Mouse (Mus musculus): Measurements from ENCODE around the gene Arhgap22. TPM values are rescaled to one million over a fixed set of nuclear protein-coding genes. Genes with fewer than 3 reads are reported as not detected.

Arhgap22 gene
- total and polyA plus RNA-seq, 2 experiments from 2014 or later = 1.8 to 3.9 TPM

GRCm38 (mm10) chr14:33235661-33236060 lies 21.8 kb downstream of the Arhgap22 start:
- WGBS = 84% methylated on average over 6 of the region's 6 CpGs
- H3K9me3 ChIP-seq (ENCODE audit: low read length) = no peaks in the 10 kb centered on the region
- no peak overlapping the region for H3K4me2 ChIP-seq (ENCODE audit: low read depth)
- DNase-seq (no peak), ATAC-seq (no peak)
- H3K27me3 ChIP-seq (ENCODE audit: insufficient read depth, low read length) = no peaks in the 10 kb centered on the region
- H3K9ac ChIP-seq = no peak overlapping the region
- TF ChIP-seq CTCF (IDR thresholded peaks at IDR 0.05; ENCODE audit: low read depth) = no peak
- no peaks in the 10 kb centered on the region for H3K36me3 ChIP-seq (ENCODE audit: insufficient read depth)
- no peak overlapping the region for H3K27ac ChIP-seq (ENCODE audit: low read depth, low read length)
- no peak overlapping the region for H3K4me3 ChIP-seq (ENCODE audit: low read depth, low read length)
- H3K4me1 ChIP-seq (ENCODE audit: insufficient read depth) = no peaks in the 10 kb centered on the region

- no peak for TF ChIP-seq CTCF (IDR thresholded peaks at IDR 0.05; ENCODE audit: low read depth)
- H3K9me3 ChIP-seq (ENCODE audit: low read length) = no peaks in the 10 kb centered on the region
- DNase-seq (no peak), ATAC-seq (no peak)
- H3K27me3 ChIP-seq (ENCODE audit: insufficient read depth, low read length) = no peaks in the 10 kb centered on the region
- 76% methylated on average over 2 of the region's 2 CpGs for WGBS
- H3K4me2 ChIP-seq (ENCODE audit: low read depth) = no peak overlapping the region
- H3K36me3 ChIP-seq (ENCODE audit: insufficient read depth) = no peaks in the 10 kb centered on the region
- H3K27ac ChIP-seq (ENCODE audit: low read depth, low read length) = no peak overlapping the region
- H3K4me1 ChIP-seq (ENCODE audit: insufficient read depth) = no peaks in the 10 kb centered on the region
- no peak overlapping the region for H3K9ac ChIP-seq
- no peak overlapping the region for H3K4me3 ChIP-seq (ENCODE audit: low read depth, low read length)
Observed at GRCm38 (mm10) chr14:33240400-33240799, 26.6 kb downstream of the Arhgap22 start.

GRCm38 (mm10) chr14:33243261-33243660 lies 29.4 kb downstream of the Arhgap22 start:
- H3K4me3 ChIP-seq (ENCODE audit: low read depth, low read length) = no peak overlapping the region
- no peak overlapping the region for H3K9ac ChIP-seq
- TF ChIP-seq CTCF (IDR thresholded peaks at IDR 0.05; ENCODE audit: low read depth) = no peak
- DNase-seq = no peak
- H3K27ac ChIP-seq (ENCODE audit: low read depth, low read length) = no peak overlapping the region
- H3K27me3 ChIP-seq (ENCODE audit: insufficient read depth, low read length) = no peaks in the 10 kb centered on the region
- no peak for ATAC-seq
- no peaks in the 10 kb centered on the region for H3K9me3 ChIP-seq (ENCODE audit: low read length)
- no peaks in the 10 kb centered on the region for H3K4me1 ChIP-seq (ENCODE audit: insufficient read depth)
- H3K4me2 ChIP-seq (ENCODE audit: low read depth) = no peak overlapping the region
- 65% methylated on average over 2 of the region's 2 CpGs for WGBS
- no peaks in the 10 kb centered on the region for H3K36me3 ChIP-seq (ENCODE audit: insufficient read depth)

GRCm38 (mm10) chr14:33244519-33244918 lies 30.7 kb downstream of the Arhgap22 start:
- Histone ChIP-seq H3K4me2 (ENCODE audit: low read depth) (no peak overlapping the region), H3K9ac (no peak overlapping the region), H3K27ac (ENCODE audit: low read depth, low read length) (no peak overlapping the region), H3K4me1 (ENCODE audit: insufficient read depth) (no peaks in the 10 kb centered on the region), H3K27me3 (ENCODE audit: insufficient read depth, low read length) (no peaks in the 10 kb centered on the region), H3K36me3 (ENCODE audit: insufficient read depth) (no peaks in the 10 kb centered on the region), H3K4me3 (ENCODE audit: low read depth, low read length) (no peak overlapping the region), H3K9me3 (ENCODE audit: low read length) (no peaks in the 10 kb centered on the region)
- WGBS = 55% methylated on average over 3 of the region's 3 CpGs
- ATAC-seq (no peak), DNase-seq (no peak)
- no peak for TF ChIP-seq CTCF (IDR thresholded peaks at IDR 0.05; ENCODE audit: low read depth)

GRCm38 (mm10) chr14:33244946-33245345 lies 31.1 kb downstream of the Arhgap22 start:
- no peak for DNase-seq
- no peak for TF ChIP-seq CTCF (IDR thresholded peaks at IDR 0.05; ENCODE audit: low read depth)
- H3K4me3 ChIP-seq (ENCODE audit: low read depth, low read length) = no peak overlapping the region
- H3K27me3 ChIP-seq (ENCODE audit: insufficient read depth, low read length) = no peaks in the 10 kb centered on the region
- no peaks in the 10 kb centered on the region for H3K36me3 ChIP-seq (ENCODE audit: insufficient read depth)
- 77% methylated on average over 2 of the region's 2 CpGs for WGBS
- H3K4me1 ChIP-seq (ENCODE audit: insufficient read depth) = 0 out of 2 replicates have a peak, but pooled peaks cover under 1% of the 10 kb centered on the region
- H3K4me2 ChIP-seq (ENCODE audit: low read depth) = no peak overlapping the region
- H3K9me3 ChIP-seq (ENCODE audit: low read length) = no peaks in the 10 kb centered on the region
- H3K9ac ChIP-seq = no peak overlapping the region
- no peak for ATAC-seq
- H3K27ac ChIP-seq (ENCODE audit: low read depth, low read length) = no peak overlapping the region

GRCm38 (mm10) chr14:33246476-33246875 lies 32.6 kb downstream of the Arhgap22 start:
- H3K9ac ChIP-seq = no peak overlapping the region
- H3K27me3 ChIP-seq (ENCODE audit: insufficient read depth, low read length) = peaks cover 5% of the 10 kb centered on the region; the same call in 1 of the 2 replicates
- peak; percentile 31 for TF ChIP-seq CTCF (IDR thresholded peaks at IDR 0.05; ENCODE audit: low read depth)
- ATAC-seq (no peak), DNase-seq (no peak)
- no peak overlapping the region for H3K4me2 ChIP-seq (ENCODE audit: low read depth)
- H3K36me3 ChIP-seq (ENCODE audit: insufficient read depth) = no peaks in the 10 kb centered on the region
- no peaks in the 10 kb centered on the region for H3K9me3 ChIP-seq (ENCODE audit: low read length)
- no peak overlapping the region for H3K4me3 ChIP-seq (ENCODE audit: low read depth, low read length)
- H3K27ac ChIP-seq (ENCODE audit: low read depth, low read length) = no peak overlapping the region
- peaks cover 10% of the 10 kb centered on the region; the same call in 1 of the 2 replicates for H3K4me1 ChIP-seq (ENCODE audit: insufficient read depth)
- WGBS = 34% methylated on average over 8 of the region's 8 CpGs

GRCm38 (mm10) chr14:33247623-33248022 lies 33.8 kb downstream of the Arhgap22 start:
- no peak for TF ChIP-seq CTCF (IDR thresholded peaks at IDR 0.05; ENCODE audit: low read depth)
- H3K4me1 ChIP-seq (ENCODE audit: insufficient read depth) = peaks cover 10% of the 10 kb centered on the region; the same call in 1 of the 2 replicates
- WGBS = 42% methylated on average over 11 of the region's 11 CpGs
- no peak overlapping the region for H3K4me2 ChIP-seq (ENCODE audit: low read depth)
- no peaks in the 10 kb centered on the region for H3K9me3 ChIP-seq (ENCODE audit: low read length)
- peak; percentile 36 for ATAC-seq
- H3K9ac ChIP-seq = no peak overlapping the region
- peaks cover 5% of the 10 kb centered on the region; the same call in 1 of the 2 replicates for H3K27me3 ChIP-seq (ENCODE audit: insufficient read depth, low read length)
- no peak for DNase-seq
- no peak overlapping the region for H3K4me3 ChIP-seq (ENCODE audit: low read depth, low read length)
- no peak overlapping the region for H3K27ac ChIP-seq (ENCODE audit: low read depth, low read length)
- H3K36me3 ChIP-seq (ENCODE audit: insufficient read depth) = no peaks in the 10 kb centered on the region

All from forebrain, postnatal 0 days (tissue).